Mouse (Mus musculus): ENCODE data around the gene Dpysl4. TPM values are rescaled to one million over a fixed set of nuclear protein-coding genes. Genes with fewer than 3 reads are reported as not detected.

Dpysl4 gene
- polyA plus RNA-seq, 1 experiment from 2014 or later, result 5.4 TPM

Other genes with a start within 250 kb of the Dpysl4 start
- 38.9 and 41.0 TPM in 2 replicates for gene Ppp2r2d, start 239.9 kb upstream of the Dpysl4 start, polyA plus RNA-seq (2015; fragmentation: Nextera tagmentation; extraction: Ambion mirVana)
- gene Mapk1ip1, start 239.7 kb upstream of the Dpysl4 start, polyA plus RNA-seq (2015; fragmentation: Nextera tagmentation; extraction: Ambion mirVana), result 10.7 and 12.5 TPM in 2 replicates
- gene Bnip3, start 176.5 kb upstream of the Dpysl4 start, polyA plus RNA-seq (2015; fragmentation: Nextera tagmentation; extraction: Ambion mirVana), result 109 and 120 TPM in 2 replicates
- gene Jakmip3, start 145.3 kb upstream of the Dpysl4 start, polyA plus RNA-seq (2015; fragmentation: Nextera tagmentation; extraction: Ambion mirVana), result 0.08 and 0.15 TPM in 2 replicates
- gene Lrrc27, start 127.0 kb downstream of the Dpysl4 start, polyA plus RNA-seq (2015; fragmentation: Nextera tagmentation; extraction: Ambion mirVana), result 2.6 and 3.1 TPM in 2 replicates
- gene Stk32c, start 127.3 kb downstream of the Dpysl4 start, polyA plus RNA-seq (2015; fragmentation: Nextera tagmentation; extraction: Ambion mirVana), result 0.22 TPM in 1 of 2 replicates, not detected in the other
- gene Pwwp2b, start 162.5 kb downstream of the Dpysl4 start, polyA plus RNA-seq (2015; fragmentation: Nextera tagmentation; extraction: Ambion mirVana), result 14.9 and 15.4 TPM in 2 replicates

All from lung, embryonic 15.5 days (tissue).